Mouse (Mus musculus): Measurements from ENCODE around the gene Gm21822.
"Not testable (repeated sequence)": the region's sequence is repeated elsewhere in the genome, so short reads cannot be mapped to it uniquely, and the experiment has no call there.

Gene Gm21822

GRCm38 (mm10) chrY:18654182-18654581, at the start of gene Gm21822:
Gene Gm21822 (plus strand): TSS chrY:18654482.
- DNase-seq (ENCODE audit: low spot score in 2 of 2) = not testable (repeated sequence)

Data from spleen, postnatal 36 days (tissue).